Mouse (Mus musculus): ENCODE measurements around the gene Apoa1.

Gene Apoa1

DNA sequence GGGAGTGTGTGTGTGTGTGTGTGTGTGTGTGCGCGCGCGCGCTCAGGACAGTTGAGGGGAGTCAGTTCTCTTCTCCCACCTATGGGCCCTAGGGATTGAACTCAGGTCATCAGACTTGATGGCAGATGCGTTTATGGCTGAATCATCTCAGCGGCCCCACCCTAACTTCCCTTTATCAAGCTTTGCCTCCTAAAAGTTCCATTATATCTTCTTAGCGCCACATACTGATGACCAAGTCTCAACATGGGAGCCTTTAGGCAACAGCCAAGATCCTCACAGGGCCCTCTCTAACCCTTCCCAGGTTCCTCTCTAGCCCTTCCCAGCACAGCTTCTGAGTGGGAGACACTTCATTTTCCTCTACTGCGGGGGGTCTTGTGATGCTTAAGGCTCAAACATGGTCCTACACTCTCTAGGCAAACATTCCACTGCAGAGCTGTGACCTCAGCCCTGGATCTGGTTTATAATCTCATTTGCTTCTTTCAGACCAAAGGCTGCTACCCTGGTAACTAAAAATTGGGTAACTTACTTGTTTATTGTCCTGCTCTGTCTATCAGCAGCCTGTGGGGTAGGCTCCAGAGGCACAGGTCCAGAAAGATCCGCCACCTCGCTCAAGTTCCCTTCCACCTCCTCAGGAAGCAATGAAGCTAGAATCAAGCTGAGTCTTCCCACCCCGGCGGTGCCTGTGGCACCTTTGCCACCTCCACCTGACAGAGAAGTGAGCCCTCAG lies 11.5 kb upstream of the Apoa1 start:
- no peak for DNase-seq

DNA sequence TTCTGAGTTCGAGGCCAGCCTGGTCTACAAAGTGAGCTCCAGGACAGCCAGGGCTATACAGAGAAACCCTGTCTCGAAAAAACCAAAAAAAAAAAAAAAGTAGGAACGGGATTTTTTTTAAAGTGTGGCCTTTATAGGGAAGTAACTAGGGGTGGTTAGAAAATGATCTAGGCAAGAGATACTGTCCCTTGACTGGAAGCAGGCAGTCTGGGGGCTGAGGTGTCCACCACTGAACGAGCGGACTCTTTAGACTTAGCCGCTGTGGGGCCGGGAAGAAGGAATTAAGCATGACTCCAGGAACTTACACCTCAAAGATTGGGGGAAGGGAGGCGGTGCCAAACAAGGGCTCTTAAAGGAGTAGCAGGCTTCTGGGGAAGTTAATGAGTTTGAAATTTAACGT lies 10.2 kb upstream of the Apoa1 start:
- no peak for DNase-seq

- no peak for DNase-seq
Measured at GRCm38 (mm10) chr9:46223090-46223489, 5.3 kb upstream of the Apoa1 start.

- no peak for DNase-seq
Measured at GRCm38 (mm10) chr9:46224101-46224500, 4.3 kb upstream of the Apoa1 start.

DNA sequence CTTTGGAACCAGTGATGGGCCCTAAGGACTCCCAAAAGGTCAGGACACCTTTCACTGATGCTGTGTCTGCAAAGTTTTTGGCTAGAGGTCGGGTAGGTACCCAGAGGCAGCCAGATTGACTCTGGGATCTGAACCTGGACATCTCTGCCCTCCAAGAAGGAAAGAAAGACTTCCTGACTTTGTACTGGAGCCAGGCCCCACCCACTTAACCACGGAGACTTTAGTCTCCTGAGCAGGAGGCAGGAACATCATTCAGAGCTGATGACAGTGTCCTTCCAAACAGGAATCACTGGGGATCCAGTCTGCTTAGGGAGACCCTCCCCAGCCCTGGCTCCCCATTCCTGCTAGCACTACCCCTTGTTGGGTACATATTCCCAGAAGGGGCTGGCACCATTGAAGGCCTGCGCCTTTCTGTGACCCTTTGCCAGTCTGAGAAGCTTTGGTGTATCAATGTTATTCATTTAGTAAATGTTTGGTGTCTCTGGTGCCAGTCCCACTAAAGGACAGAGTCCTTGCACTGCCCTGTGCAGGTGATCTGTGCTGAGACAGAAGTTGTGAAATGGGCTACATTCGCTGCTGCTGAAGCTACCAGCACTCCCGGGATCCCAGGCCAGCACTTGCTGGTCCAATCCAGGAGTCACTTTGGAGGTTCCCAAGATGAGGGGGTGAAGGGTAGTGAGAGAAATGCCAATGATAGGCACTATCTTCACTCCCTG lies 3.3 kb upstream of the Apoa1 start:
- DNase-seq: no peak

- no peak for DNase-seq
Measured at GRCm38 (mm10) chr9:46227064-46227614, 1.2 kb upstream of the Apoa1 start.

DNA sequence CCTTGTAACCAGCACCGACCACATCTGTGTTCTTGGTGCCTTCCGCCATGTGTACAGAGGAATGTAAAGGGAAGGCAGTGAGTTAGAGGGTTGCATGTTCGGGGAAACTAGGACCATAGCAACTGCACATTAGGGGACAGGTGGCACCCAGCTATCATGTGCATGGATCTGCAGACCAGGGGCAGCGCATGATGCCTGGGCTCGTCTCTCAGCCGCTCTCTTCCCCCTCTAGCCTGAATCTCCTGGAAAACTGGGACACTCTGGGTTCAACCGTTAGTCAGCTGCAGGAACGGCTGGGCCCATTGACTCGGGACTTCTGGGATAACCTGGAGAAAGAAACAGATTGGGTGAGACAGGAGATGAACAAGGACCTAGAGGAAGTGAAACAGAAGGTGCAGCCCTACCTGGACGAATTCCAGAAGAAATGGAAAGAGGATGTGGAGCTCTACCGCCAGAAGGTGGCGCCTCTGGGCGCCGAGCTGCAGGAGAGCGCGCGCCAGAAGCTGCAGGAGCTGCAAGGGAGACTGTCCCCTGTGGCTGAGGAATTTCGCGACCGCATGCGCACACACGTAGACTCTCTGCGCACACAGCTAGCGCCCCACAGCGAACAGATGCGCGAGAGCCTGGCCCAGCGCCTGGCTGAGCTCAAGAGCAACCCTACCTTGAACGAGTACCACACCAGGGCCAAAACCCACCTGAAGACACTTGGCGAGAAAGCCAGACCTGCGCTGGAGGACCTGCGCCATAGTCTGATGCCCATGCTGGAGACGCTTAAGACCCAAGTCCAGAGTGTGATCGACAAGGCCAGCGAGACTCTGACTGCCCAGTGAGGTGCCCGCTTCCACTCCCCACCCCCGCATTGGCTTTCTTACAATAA lies 1.4 kb downstream of the Apoa1 start:
- peak; percentile 88 for DNase-seq

DNA sequence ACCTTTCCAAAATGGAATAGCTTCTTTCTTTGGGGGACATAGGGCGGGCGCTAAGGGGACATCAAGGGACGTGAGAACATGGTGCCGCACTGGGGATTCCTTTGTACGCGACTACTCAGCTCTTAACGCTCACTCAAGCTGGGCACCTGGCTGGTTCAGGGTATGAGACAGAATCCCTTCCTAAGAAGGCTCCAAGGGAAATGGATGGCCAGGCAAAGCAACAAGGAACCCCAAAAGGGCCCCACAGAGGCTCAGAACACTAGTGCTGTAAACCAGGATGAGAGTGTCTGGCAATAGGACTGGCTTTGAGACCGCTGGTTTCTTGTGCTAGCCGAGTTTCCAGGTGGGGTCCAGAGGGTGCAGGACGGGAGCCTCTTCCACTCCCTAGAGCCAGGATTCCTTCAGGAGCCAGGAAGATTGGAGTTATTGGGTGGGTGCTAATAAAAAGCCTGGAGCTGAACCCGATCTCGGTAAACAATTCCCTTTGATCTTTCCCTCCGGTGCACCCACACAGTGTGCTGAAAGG lies 2.1 kb downstream of the Apoa1 start:
- no peak for DNase-seq

DNA sequence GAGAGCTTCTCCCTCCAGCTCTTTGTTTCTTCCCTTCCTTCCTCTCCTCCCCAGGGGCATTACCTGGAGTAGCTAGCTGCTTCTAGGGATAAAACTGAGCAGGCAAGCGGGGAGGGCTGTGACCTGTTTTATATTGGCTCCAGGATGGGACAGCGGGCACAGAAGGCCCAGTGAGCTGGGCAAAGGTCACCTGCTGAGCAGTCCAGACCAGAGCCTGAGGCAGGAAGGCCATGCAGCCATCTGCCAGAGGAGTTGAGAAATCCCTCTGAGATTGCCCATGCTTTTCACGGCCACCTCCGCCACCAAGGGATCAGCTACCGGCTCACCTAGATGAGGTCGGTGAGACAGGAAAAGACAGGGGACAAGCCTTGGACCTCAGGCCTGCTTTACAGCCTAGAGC lies 6.8 kb downstream of the Apoa1 start:
- no peak for DNase-seq

DNA sequence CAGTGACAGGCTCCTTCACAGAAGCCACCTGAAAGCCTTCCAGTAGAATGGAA lies 7.0 kb downstream of the Apoa1 start, which contains the start of gene Apoc3:
Apoc3 (minus strand) TSS at position 41 of the 53 bp plus-strand sequence.
- no peak for DNase-seq

DNA sequence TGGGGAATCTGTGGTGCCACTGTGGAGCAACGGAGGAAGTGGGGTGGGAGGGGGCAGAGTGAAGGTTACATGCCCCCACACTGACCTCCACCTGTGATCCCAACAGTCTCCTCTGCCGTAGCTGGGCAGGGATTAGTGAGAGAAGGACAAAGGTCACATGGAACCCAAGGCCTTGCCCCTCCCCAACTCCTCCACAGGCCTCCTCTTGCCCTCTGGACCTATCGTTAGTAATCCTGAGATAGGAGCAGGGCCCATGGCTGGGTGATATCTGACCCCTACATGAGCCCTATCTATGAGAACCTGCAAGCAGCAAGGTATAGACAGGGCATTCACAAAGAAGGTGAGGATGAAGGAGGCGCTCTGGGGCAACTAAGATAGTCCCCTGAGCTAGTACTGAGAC lies 7.3 kb downstream of the Apoa1 start:
- DNase-seq: no peak

GRCm38 (mm10) chr9:46238850-46239249 lies 10.5 kb downstream of the Apoa1 start:
- no peak for DNase-seq

DNA sequence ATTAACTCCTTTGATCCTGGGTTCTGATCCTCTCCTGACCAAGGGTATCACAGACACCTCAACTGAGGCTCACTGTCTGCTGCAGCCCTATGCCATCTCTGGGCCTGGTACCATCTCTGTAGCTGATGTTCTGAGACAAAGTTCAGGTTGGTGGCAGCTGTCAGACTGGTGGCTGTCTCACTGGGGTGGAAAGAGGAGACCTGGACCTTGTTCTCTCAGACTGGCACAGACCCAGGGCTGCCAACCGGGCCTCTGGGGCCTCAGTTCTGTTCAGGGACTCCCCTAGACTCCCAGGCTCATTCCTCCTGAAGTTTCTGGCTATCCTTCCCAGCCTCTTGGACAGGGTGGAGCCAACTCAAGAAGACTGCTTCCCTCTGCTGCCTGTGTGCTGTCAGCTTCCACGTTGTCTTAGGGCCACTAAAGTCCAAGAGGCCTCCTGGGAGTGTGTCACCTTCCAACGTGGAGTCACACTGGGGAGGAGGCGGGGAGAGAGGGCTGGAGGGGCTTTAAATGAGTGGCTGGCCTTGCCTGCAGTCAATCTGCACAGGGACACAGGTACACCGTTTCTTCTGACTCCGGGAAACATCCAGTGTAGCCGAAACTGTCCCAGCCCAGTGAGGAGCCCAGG lies 12.3 kb downstream of the Apoa1 start, which contains the start of gene Apoa4:
Apoa4 (plus strand) TSS at position 171 of the 628 bp plus-strand sequence.
- no peak for DNase-seq

DNA sequence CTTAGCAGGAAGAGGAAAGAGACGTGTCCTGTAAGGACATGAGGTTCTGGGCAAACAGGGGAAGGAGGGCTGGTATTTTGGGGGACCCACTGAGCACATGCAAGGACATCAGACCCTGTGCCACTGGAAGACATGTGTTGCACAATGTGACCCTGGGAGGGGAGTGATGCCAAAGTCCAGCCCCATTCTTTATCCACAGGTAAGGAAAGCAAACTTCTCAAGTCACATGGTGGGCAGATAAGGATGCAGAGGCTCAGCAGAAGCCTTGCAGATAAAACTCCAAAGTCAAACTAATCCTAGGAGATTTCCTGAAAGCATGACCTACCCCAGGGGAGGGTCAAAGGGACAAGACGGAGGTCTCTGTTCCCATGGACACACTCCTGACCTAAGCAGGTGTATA lies 13.4 kb downstream of the Apoa1 start:
- no peak for DNase-seq

GRCm38 (mm10) chr9:46243122-46243521 lies 14.7 kb downstream of the Apoa1 start:
- DNase-seq: no peak

DNA sequence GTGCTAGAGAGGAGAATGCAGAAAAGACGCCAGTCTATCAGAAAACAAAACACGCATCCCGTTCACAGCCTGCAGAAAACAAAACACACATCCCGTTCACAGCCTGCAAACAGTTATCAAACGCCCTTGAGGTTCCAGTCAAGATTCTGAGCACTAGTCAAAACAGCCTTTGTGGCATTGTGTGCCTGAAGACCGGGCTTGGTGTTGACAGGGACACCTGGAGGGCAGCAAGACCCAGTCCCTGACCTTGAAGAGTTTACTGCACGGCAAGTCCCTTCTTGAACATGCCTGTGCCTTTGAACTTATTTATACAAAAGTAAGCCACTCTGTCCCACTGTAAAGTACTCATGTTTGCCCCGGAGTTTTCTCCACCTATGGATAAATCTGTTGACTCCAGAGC lies 15.2 kb downstream of the Apoa1 start:
- DNase-seq: no peak

DNA sequence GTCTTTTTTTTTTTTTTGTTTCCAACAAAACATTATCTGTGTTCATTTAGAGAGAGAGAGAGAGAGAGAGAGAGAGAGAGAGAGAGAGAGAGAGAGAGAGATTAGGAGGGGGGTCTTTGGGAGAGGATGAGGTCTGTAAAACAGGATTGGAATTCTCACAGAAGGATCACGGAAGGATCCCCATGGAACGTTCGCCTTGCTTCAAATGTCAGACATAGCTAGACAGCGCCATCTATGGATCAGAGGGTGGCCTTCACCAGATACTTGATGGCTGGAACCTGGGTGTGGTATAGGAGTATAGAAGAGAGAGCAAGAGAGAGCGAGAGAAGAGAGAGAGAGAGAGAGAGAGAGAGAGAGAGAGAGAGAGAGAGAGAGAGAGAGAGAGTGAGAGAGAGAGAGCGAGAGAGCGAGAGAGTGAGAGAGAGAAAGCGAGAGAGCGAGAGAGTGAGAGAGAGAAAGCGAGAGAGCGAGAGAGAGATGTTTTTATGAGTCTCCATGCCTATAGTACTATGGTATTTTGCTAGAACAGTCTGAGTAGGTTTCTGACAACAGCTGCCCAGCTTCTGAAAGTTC lies 18.5 kb downstream of the Apoa1 start:
- DNase-seq: peak; percentile 62

DNA sequence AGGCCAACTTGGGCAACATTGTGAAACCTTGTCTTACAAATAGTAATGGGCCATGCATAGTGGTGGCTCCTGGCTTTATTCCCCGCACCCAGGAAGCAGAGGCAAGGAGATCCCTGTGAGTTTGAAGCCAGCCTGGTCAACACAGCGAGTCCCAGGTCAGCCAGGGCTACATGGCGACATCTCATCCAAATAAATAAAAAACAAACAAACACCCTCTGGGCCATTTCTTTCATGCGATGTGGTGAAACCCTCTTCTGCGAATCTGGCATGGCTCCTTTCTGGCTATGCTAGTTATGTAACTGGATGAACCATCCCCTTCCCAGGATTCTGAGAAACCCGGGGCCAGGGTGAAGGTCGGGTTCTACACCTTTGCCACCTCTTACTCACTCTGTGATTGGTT lies 27.8 kb downstream of the Apoa1 start:
- DNase-seq: no peak

- DNase-seq: no peak
Measured at GRCm38 (mm10) chr9:46256658-46257385, 28.4 kb downstream of the Apoa1 start.

DNA sequence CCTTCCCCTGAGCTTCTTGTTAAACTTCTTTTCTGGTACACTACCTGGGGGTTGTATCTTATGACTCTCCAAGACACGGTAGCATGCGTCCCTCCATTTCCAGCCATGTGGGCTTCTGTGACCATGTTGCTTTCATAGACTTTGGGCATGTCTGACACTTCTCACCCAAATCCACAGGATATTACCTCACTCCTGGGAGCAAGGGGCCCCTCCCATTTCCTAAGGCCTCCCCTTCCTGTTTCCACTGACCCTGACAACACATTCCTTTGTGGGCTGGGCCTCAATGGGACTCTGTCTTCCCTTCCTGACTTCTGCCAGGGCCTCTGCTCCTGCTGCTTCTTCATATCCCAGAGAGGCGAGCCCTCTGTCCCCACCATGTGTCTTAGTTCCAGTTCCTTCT lies 29.2 kb downstream of the Apoa1 start:
- DNase-seq: no peak

- DNase-seq: no peak
Measured at GRCm38 (mm10) chr9:46259111-46259510, 30.7 kb downstream of the Apoa1 start.

DNA sequence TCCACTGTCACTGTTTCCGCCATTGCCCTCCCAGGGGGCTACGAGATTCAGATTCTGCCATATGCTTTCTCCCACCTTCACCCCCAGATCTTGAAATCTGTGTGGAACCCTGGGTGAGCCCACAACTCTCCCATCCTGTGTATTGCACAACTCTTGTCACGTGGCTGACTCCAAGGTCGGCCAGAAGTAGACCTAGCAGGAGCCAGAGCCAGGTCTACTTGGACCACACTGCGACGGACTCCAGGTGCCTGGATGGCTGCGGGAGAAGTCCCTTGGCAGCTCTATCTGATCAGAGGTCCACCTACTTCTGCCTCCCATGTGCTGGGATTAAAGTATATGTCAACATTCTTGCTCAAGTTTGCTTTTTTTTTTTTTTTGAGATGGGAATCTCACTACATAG lies 32.8 kb downstream of the Apoa1 start:
- DNase-seq: no peak

Measured in right cerebral cortex, postnatal 4 days (tissue).